Mouse (Mus musculus) c-Kit-positive CD71-negative TER-119-negative erythroid progenitor cells, embryonic 14.5 days (primary cell): ENCODE measurements at regions not wholly inside any gene's neighbourhood (a gene's known extent, or its start where the extent isn't known, plus 50 kb on each side); places are given as distances from the start of the nearest gene placed in this dataset.

ENCODE experiments used
- DNase-seq: peaks from one replicate; pipeline ENCODE4 v3.0.0-alpha.2; 2013; ENCODE audit warnings: low read depth

GRCm38 (mm10) chr12:119027701-119028100, 61.5 kb upstream of the Abcb5 start:
- DNase-seq: no peak

DNA sequence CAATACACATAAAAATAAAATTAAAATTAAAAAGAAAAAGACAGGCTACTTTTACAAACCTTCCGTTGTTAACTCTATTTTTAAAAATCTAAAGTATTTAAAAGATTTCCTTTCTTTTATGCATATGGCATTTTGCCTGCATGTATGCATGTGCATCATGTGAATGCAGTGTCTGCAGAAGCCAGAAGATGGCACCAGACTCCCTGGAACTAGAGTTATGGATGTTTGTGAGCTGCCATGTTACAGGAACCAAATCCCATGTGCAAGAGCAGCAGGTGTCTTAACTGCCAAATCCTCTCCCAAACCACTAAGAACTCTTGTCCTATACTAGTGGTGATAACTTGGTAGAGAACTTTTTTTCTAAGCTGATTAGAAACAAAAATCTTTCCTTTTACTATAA, 60.1 kb upstream of the Abcb5 start:
- peak; percentile 29 for DNase-seq

DNA sequence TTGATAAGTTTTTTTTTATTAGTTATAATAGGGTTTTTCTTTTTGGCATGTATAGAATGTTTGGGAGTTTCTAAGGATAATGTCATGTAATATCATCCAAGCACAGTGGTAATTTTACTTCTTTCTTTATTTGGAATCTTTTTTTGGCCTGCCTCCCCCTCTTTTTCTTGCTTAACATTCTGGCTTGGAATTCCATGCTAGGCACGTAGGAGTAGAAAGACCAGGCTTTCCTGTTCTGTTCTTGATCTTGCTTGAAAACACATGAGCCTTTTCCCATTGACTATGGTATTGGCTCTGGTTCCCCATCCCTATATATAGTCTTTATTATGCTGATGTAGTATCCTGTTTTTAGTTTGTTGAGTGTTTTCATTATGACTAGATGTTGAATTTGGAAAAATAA, 57.8 kb upstream of the Abcb5 start:
- no peak for DNase-seq
